Mouse (Mus musculus): Measurements from ENCODE around the gene Krtap1-3. TPM values are rescaled to one million over a fixed set of nuclear protein-coding genes. Genes with fewer than 3 reads are reported as not detected.

The Krtap1-3 gene
- polyA plus RNA-seq, 1 experiment from 2014 or later = not detected

Other genes starting within 250 kb of the Krtap1-3 start
- not detected in 3 replicates for gene Krt27, start 240.2 kb downstream of the Krtap1-3 start, polyA plus RNA-seq (2018)
- gene Krt28, start 216.4 kb downstream of the Krtap1-3 start, polyA plus RNA-seq (2018) = not detected in 3 replicates
- gene Krt10, start 202.0 kb downstream of the Krtap1-3 start, polyA plus RNA-seq (2018) = 1.2 to 2.7 TPM (median 2.0 TPM) in 3 replicates
- not detected in 3 replicates for gene Krt12, start 169.1 kb downstream of the Krtap1-3 start, polyA plus RNA-seq (2018)
- gene Krt20, start 153.2 kb downstream of the Krtap1-3 start, polyA plus RNA-seq (2018) = not detected in 3 replicates
- not detected in 3 replicates for gene Krt23, start 98.2 kb downstream of the Krtap1-3 start, polyA plus RNA-seq (2018)
- not detected in 3 replicates for gene Krt39, start 70.0 kb downstream of the Krtap1-3 start, polyA plus RNA-seq (2018)
- gene Krt40, start 48.2 kb downstream of the Krtap1-3 start, polyA plus RNA-seq (2018) = not detected in 3 replicates
- gene Krtap3-3, start 40.5 kb downstream of the Krtap1-3 start, polyA plus RNA-seq (2018) = not detected in 3 replicates
- not detected in 3 replicates for gene Krtap3-2, start 34.5 kb downstream of the Krtap1-3 start, polyA plus RNA-seq (2018)
- gene Gm11939, start 31.9 kb downstream of the Krtap1-3 start, polyA plus RNA-seq (2018) = not detected in 3 replicates
- gene Krtap3-1, start 24.7 kb downstream of the Krtap1-3 start, polyA plus RNA-seq (2018) = not detected in 3 replicates
- not detected in 3 replicates for gene Krtap1-5, start 10.3 kb downstream of the Krtap1-3 start, polyA plus RNA-seq (2018)
- not detected in 3 replicates for gene Krtap1-4, start 7.7 kb downstream of the Krtap1-3 start, polyA plus RNA-seq (2018)
- gene Krtap9-3, start 6.8 kb upstream of the Krtap1-3 start, polyA plus RNA-seq (2018) = not detected in 3 replicates
- not detected in 3 replicates for gene Gm11938, start 12.0 kb upstream of the Krtap1-3 start, polyA plus RNA-seq (2018)
- gene Gm11937, start 18.9 kb upstream of the Krtap1-3 start, polyA plus RNA-seq (2018) = not detected in 3 replicates
- not detected in 3 replicates for gene Krtap2-4, start 23.5 kb upstream of the Krtap1-3 start, polyA plus RNA-seq (2018)
- gene Gm11562, start 29.1 kb upstream of the Krtap1-3 start, polyA plus RNA-seq (2018) = not detected in 3 replicates
- gene Krtap4-1, start 36.9 kb upstream of the Krtap1-3 start, polyA plus RNA-seq (2018) = not detected in 3 replicates
- gene Krtap4-2, start 43.7 kb upstream of the Krtap1-3 start, polyA plus RNA-seq (2018) = not detected in 3 replicates
- not detected in 3 replicates for gene Krtap4-7, start 52.8 kb upstream of the Krtap1-3 start, polyA plus RNA-seq (2018)
- gene Gm11555, start 58.9 kb upstream of the Krtap1-3 start, polyA plus RNA-seq (2018) = not detected in 3 replicates
- gene Gm11563, start 67.6 kb upstream of the Krtap1-3 start, polyA plus RNA-seq (2018) = not detected in 3 replicates
- not detected in 3 replicates for gene Krtap4-6, start 74.6 kb upstream of the Krtap1-3 start, polyA plus RNA-seq (2018)
- not detected in 3 replicates for gene Gm14190, start 99.4 kb upstream of the Krtap1-3 start, polyA plus RNA-seq (2018)
- not detected in 3 replicates for gene Gm14180, start 143.0 kb upstream of the Krtap1-3 start, polyA plus RNA-seq (2018)
- not detected in 3 replicates for gene Gm11595, start 181.6 kb upstream of the Krtap1-3 start, polyA plus RNA-seq (2018)
- not detected in 3 replicates for gene Krtap4-8, start 189.4 kb upstream of the Krtap1-3 start, polyA plus RNA-seq (2018)
- not detected in 3 replicates for gene Krtap4-9, start 193.9 kb upstream of the Krtap1-3 start, polyA plus RNA-seq (2018)
- gene Gm11596, start 202.1 kb upstream of the Krtap1-3 start, polyA plus RNA-seq (2018) = not detected in 3 replicates
- not detected in 3 replicates for gene Gm11569, start 207.6 kb upstream of the Krtap1-3 start, polyA plus RNA-seq (2018)
- gene Gm11554, start 213.1 kb upstream of the Krtap1-3 start, polyA plus RNA-seq (2018) = not detected in 3 replicates
- gene Krtap4-13, start 218.6 kb upstream of the Krtap1-3 start, polyA plus RNA-seq (2018) = not detected in 3 replicates
- gene Gm11564, start 224.3 kb upstream of the Krtap1-3 start, polyA plus RNA-seq (2018) = not detected in 3 replicates
- gene 2300003K06Rik, start 246.7 kb upstream of the Krtap1-3 start, polyA plus RNA-seq (2018) = not detected in 3 replicates

All from macrophage (primary cell).